Mouse (Mus musculus): Measurements from ENCODE around the gene Zfp36l3. TPM values are rescaled to one million over a fixed set of nuclear protein-coding genes. Genes with fewer than 3 reads are reported as not detected.
"Not testable (repeated sequence)": the region's sequence is repeated elsewhere in the genome, so short reads cannot be mapped to it uniquely, and the experiment has no call there.

The Zfp36l3 gene
- polyA plus RNA-seq (2021) = not detected

- H3K27me3 ChIP-seq = peaks cover 25% of the 10 kb centered on the region
- ATAC-seq = no peak
- no peak for TF ChIP-seq CTCF (IDR thresholded peaks at IDR 0.05)
- DNase-seq (ENCODE audit: low read depth, low spot score) = no peak
- CTCF ChIA-PET = no interaction called here
- in situ Hi-C loops (cut with MboI; ENCODE audit: low pct_unique_long_range_greater_than_20kb) = no loop called here
- POLR2A ChIA-PET = no interaction called here
Observed at GRCm38 (mm10) chrX:53776276-53776675, at the start of gene Zfp36l3. Zfp36l3 (minus strand) TSS chrX:53776394.

DNA sequence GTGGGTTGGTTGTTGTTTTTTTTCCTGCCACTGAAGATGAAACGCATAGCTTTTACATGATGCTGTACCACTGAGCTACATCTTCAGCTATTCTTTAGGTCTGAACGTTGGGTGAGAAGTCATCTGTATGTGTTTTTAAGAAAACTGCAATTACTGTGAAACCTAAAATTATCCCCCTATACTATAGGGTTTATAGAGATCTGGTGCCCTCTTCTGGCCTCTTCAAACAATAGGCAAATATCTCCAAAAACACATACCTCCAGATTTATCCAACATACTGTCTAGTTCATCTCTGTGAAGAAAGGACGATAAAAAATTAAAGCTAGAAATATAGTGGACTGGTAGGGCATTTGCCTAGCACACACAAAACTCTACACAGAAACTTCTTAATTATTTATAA is 22.9 kb upstream of the Zfp36l3 start:
- in situ Hi-C loops (cut with MboI; ENCODE audit: low pct_unique_long_range_greater_than_20kb) = no loop called here
- TF ChIP-seq CTCF (IDR thresholded peaks at IDR 0.05) = no peak
- peaks cover 3% of the 10 kb centered on the region for H3K27me3 ChIP-seq
- no peak for ATAC-seq
- ChIA-PET POLR2A (no interaction called here), CTCF (no interaction called here)
- no peak for DNase-seq (ENCODE audit: low read depth, low spot score)

- POLR2A ChIA-PET; ATAC-seq; DNase-seq (ENCODE audit: low read depth, low spot score); H3K27me3 ChIP-seq; in situ Hi-C loops (cut with MboI; ENCODE audit: low pct_unique_long_range_greater_than_20kb); CTCF ChIA-PET: not testable (repeated sequence)
Observed at GRCm38 (mm10) chrX:53797519-53797918, 21.3 kb upstream of the Zfp36l3 start, which contains the start of gene Xlr. Xlr (minus strand) TSS chrX:53797706.

- ChIA-PET CTCF (no interaction called here), POLR2A (no interaction called here)
- no peak for DNase-seq (ENCODE audit: low read depth, low spot score)
- no peak for TF ChIP-seq CTCF (IDR thresholded peaks at IDR 0.05)
- H3K27me3 ChIP-seq = peaks cover 16% of the 10 kb centered on the region
- in situ Hi-C loops (cut with MboI; ENCODE audit: low pct_unique_long_range_greater_than_20kb) = no loop called here
- no peak for ATAC-seq
Observed at GRCm38 (mm10) chrX:53757736-53758135, 18.5 kb downstream of the Zfp36l3 start, which contains the start of gene 1700013H16Rik. 1700013H16Rik (minus strand) TSS chrX:53757831.

- no peak for DNase-seq (ENCODE audit: low read depth, low spot score)
- POLR2A ChIA-PET = no interaction called here
- TF ChIP-seq CTCF (IDR thresholded peaks at IDR 0.05) = no peak
- H3K27me3 ChIP-seq = peaks cover 35% of the 10 kb centered on the region
- no peak for ATAC-seq
- CTCF ChIA-PET = interaction anchor here (0.9 kb wide), 1 partner anchor 26 kb away, joined by 4 read pairs; no protein-coding TSS in a partner anchor
- in situ Hi-C loops (cut with MboI; ENCODE audit: low pct_unique_long_range_greater_than_20kb) = no loop called here
Observed at GRCm38 (mm10) chrX:53752851-53753250, 23.3 kb downstream of the Zfp36l3 start.

GRCm38 (mm10) chrX:53728967-53729366 is 47.2 kb downstream of the Zfp36l3 start:
- H3K27me3 ChIP-seq = peaks cover 28% of the 10 kb centered on the region
- in situ Hi-C loops (cut with MboI; ENCODE audit: low pct_unique_long_range_greater_than_20kb) = no loop called here
- ATAC-seq (no peak), DNase-seq (ENCODE audit: low read depth, low spot score) (no peak)
- POLR2A ChIA-PET = no interaction called here
- no peak for TF ChIP-seq CTCF (IDR thresholded peaks at IDR 0.05)
- CTCF ChIA-PET = no interaction called here

DNA sequence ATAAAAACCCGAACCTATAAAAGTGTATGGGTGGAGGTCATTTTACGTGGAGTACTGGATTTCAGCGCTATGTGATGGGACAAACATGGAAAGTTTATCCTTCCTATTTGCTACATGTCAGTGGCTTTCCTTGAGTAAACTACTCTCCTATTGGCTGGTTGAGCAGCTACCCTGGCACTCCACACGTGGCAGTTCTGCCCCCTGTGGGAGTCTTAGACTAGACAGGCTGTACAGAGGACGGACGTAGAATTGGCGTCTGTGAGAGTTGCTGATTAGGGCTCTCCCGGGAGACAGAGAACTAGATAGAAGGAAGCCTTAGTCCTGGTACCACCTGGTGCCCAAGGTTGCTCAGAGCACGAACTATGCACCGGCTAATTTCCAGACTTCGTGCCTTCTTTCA is 51.6 kb downstream of the Zfp36l3 start, which contains the start of gene 4930502E18Rik:
Gene 4930502E18Rik (plus strand): TSS at position 231 of the 400 bp plus-strand sequence.
- in situ Hi-C loops (cut with MboI; ENCODE audit: low pct_unique_long_range_greater_than_20kb) = no loop called here
- CTCF ChIA-PET = no interaction called here
- ATAC-seq (no peak), DNase-seq (ENCODE audit: low read depth, low spot score) (no peak)
- POLR2A ChIA-PET = no interaction called here
- H3K27me3 ChIP-seq = peaks cover 33% of the 10 kb centered on the region
- no peak for TF ChIP-seq CTCF (IDR thresholded peaks at IDR 0.05)

Other genes with a start within 250 kb of the Zfp36l3 start
- 0.22 TPM for gene Rtl8c, start 168.4 kb downstream of the Zfp36l3 start, polyA plus RNA-seq (2021)
- not detected for gene Gm14597, start 167.4 kb downstream of the Zfp36l3 start, polyA plus RNA-seq (2021)
- 74.9 TPM for gene Rtl8a, start 132.7 kb downstream of the Zfp36l3 start, polyA plus RNA-seq (2021)
- 29.4 TPM for gene Rtl8b, start 106.0 kb downstream of the Zfp36l3 start, polyA plus RNA-seq (2021)
- gene 4930502E18Rik, start 51.6 kb downstream of the Zfp36l3 start, polyA plus RNA-seq (2021) = not detected
- not detected for gene 1700013H16Rik, start 18.6 kb downstream of the Zfp36l3 start, polyA plus RNA-seq (2021)
- gene Xlr, start 21.3 kb upstream of the Zfp36l3 start, polyA plus RNA-seq (2021) = 1.5 TPM